Mouse (Mus musculus) midbrain, embryonic 14.5 days (tissue): Measurements from ENCODE around the gene Zfp316. TPM values are rescaled to one million over a fixed set of nuclear protein-coding genes. Genes with fewer than 3 reads are reported as not detected.

Experiments
- ATAC-seq: fragments of 200-750 bp; cut with Nextera tagmentation; 2 replicates; pipeline ENCODE4 v1.8.0; 2017; ENCODE audit warnings: moderate number of reproducible peaks, moderate library complexity; ENCODE audit not compliant: low FRiP score, low TSS enrichment
- DNase-seq: peaks from one replicate; pipeline ENCODE4 v3.0.0-alpha.2; 2015
- H3K27ac ChIP-seq: fragments of 300-500 bp; sonication (generic); replicated peaks from 2 replicates; pipeline ENCODE4 v1.5.1; 2014; ENCODE audit warnings: mild to moderate bottlenecking, low read depth, low read length, moderate library complexity
- H3K27me3 ChIP-seq: fragments of 300-500 bp; sonication (generic); 2 replicates; pipeline ENCODE4 v1.6.1; 2014; ENCODE audit warnings: low read length, control low read depth, mixed read lengths; ENCODE audit not compliant: control insufficient read depth, insufficient read depth
- H3K36me3 ChIP-seq: fragments of 300-500 bp; sonication (generic); 2 replicates; pipeline ENCODE4 v1.6.1; 2014; ENCODE audit warnings: low read length, control low read depth; ENCODE audit not compliant: control insufficient read depth, insufficient read depth
- H3K4me1 ChIP-seq: fragments of 300-500 bp; sonication (generic); 2 replicates; pipeline ENCODE4 v1.6.1; 2014; ENCODE audit warnings: mild to moderate bottlenecking, antibody characterized with exemption, low read length, control low read depth; ENCODE audit not compliant: control insufficient read depth, insufficient read depth
- H3K4me2 ChIP-seq: fragments of 300-500 bp; sonication (generic); 2 replicates; pipeline ENCODE4 v1.6.1; 2014; ENCODE audit warnings: mild to moderate bottlenecking, low read length, moderate library complexity
- H3K4me3 ChIP-seq: fragments of 300-500 bp; sonication (generic); replicated peaks from 2 replicates; pipeline ENCODE4 v1.5.1; 2014; ENCODE audit warnings: low read depth, low read length
- H3K9ac ChIP-seq: fragments of 300-500 bp; sonication (generic); replicated peaks from 2 replicates; pipeline ENCODE4 v1.6.1; 2014; ENCODE audit warnings: mild to moderate bottlenecking, low read length, moderate library complexity
- H3K9me3 ChIP-seq: fragments of 300-500 bp; sonication (generic); 2 replicates; pipeline ENCODE4 v1.6.1; 2016; ENCODE audit warnings: low read length, control low read depth, mixed read lengths; ENCODE audit not compliant: control insufficient read depth
- WGBS: fragments of 180-500 bp; shearing (Covaris S2); extraction: QIAGEN DNeasy Blood & Tissue Kit; methylation state at CpG from one replicate; pipeline ENCODE4 v1.1.7; 2014; 5-methylcytosine and 5-hydroxymethylcytosine counted together
- polyA plus RNA-seq: library from polyadenylated mRNA; unstranded; fragments of >200 nt; fragmentation: Nextera tagmentation; extraction: Ambion mirVana; gene quantifications from 2 replicates; pipeline ENCODE4 v1.2.1, GENCODE M21; 2014

Zfp316 gene
- polyA plus RNA-seq, 1 experiment from 2014 or later, result 6.9 TPM

DNA sequence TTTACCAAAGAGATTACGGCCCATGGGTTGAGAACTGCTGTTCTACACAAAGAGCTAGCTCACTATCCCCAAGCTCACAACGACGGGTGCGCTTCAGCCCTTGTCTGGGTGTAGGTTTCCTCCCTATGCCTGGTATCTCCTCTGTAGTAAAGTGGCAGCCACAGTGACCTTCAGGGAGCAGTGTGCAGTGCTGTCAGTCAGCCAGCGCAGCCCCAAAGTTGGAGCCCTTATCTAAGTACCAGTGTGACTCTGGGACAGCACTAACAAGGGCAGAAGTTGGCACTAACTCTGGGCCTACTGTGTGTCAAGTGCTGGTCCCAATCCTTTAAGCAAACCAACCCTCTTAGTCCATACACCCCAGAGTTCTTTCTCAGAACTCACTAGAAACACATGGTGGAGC is 39.0 kb upstream of the Zfp316 start:
- no peak overlapping the region for H3K9ac ChIP-seq
- no peaks in the 10 kb centered on the region for H3K9me3 ChIP-seq
- DNase-seq (no peak), ATAC-seq (no peak)
- 96% methylated on average over 5 of the region's 5 CpGs for WGBS
- no peak overlapping the region for H3K4me3 ChIP-seq
- H3K4me2 ChIP-seq, result no peak overlapping the region
- H3K27ac ChIP-seq, result no peak overlapping the region
- H3K4me1 ChIP-seq, result peaks cover 14% of the 10 kb centered on the region
- H3K27me3 ChIP-seq, result no peaks in the 10 kb centered on the region
- H3K36me3 ChIP-seq, result peaks cover 77% of the 10 kb centered on the region

DNA sequence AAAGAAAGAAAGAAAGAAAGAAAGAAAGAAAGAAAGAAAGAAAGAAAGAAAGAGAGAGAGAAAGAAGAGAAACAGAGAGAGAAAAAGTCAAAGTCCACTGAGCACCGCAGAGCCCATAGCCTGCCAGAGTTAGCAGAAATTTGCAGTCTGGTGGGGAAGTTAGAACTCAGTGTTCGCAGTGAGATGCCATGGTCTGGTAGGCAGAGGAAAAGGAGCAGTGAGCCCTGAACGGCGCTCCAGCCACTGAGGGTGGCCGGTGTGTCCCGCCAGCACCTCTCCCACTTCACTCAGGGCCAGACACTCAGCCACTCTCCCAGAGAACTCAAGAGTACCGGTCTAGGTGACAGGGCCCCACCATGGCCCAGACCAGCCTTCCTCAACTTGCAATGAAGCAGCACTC is 34.4 kb upstream of the Zfp316 start:
- peaks cover 96% of the 10 kb centered on the region for H3K36me3 ChIP-seq
- no peak for ATAC-seq

DNA sequence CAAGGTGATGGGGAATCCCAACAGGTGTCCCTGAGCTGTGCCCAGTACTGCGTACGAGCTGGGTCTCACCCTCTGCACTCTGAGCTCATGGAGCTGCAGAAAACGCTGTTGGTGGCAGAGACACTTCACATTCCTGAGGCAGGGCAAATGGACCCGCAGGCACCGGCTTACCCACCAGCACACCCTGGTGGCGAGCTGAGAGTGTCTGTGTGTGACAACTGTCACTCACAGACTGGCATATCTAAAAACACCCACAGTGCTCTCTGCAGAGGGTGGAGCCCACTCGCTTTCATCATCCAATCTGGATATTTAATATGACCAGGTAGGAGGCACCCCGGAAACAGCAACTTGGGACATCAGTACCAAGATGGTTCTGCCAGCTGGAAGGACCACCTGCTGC is 31.5 kb upstream of the Zfp316 start:
- Histone ChIP-seq H3K9ac (no peak overlapping the region), H3K4me3 (no peak overlapping the region), H3K27me3 (no peaks in the 10 kb centered on the region), H3K27ac (no peak overlapping the region), H3K36me3 (peaks cover 74% of the 10 kb centered on the region), H3K4me1 (no peaks in the 10 kb centered on the region), H3K4me2 (no peak overlapping the region), H3K9me3 (no peaks in the 10 kb centered on the region)
- ATAC-seq (no peak), DNase-seq (no peak)
- WGBS, result 78% methylated on average over 8 of the region's 8 CpGs

More for the DNA sequence above, 34.4 kb upstream of the Zfp316 start:
- no peaks in the 10 kb centered on the region for H3K4me1 ChIP-seq
- H3K4me3 ChIP-seq, result no peak overlapping the region
- H3K9ac ChIP-seq, result no peak overlapping the region; the same call in 1 of the 2 replicates
- no peak overlapping the region for H3K27ac ChIP-seq
- WGBS, result 89% methylated on average over 7 of the region's 7 CpGs
- H3K27me3 ChIP-seq, result no peaks in the 10 kb centered on the region
- H3K9me3 ChIP-seq, result no peaks in the 10 kb centered on the region
- no peak for DNase-seq
- H3K4me2 ChIP-seq, result no peak overlapping the region

DNA sequence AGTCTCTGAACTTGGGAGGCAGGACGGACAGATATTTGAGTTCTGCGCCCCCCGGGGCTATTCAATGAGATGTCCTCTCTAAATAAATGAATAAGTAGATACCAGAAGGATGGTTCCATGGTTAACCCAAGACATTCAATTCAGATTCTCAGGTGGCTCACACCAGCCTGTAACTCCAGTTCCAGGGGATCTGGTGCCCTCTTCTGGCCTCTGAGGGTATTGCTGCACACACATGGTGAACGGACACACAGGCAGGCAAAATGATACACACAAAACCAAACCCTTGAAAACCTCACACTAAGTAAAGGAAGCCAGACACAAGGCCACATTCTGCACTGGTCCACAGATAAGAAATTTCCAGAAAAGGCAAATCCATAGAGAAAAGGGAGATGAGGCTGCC is 29.9 kb upstream of the Zfp316 start:
- H3K4me3 ChIP-seq, result no peak overlapping the region
- peaks cover 61% of the 10 kb centered on the region for H3K36me3 ChIP-seq
- ATAC-seq, result no peak
- DNase-seq, result peak; percentile 59
- H3K27me3 ChIP-seq, result peaks cover under 1% of the 10 kb centered on the region; the same call in 1 of the 2 replicates
- H3K9ac ChIP-seq, result no peak overlapping the region
- no peak overlapping the region for H3K27ac ChIP-seq
- no peak overlapping the region for H3K4me2 ChIP-seq
- WGBS, result 95% methylated on average over 4 of the region's 4 CpGs
- no peaks in the 10 kb centered on the region for H3K4me1 ChIP-seq
- no peaks in the 10 kb centered on the region for H3K9me3 ChIP-seq

DNA sequence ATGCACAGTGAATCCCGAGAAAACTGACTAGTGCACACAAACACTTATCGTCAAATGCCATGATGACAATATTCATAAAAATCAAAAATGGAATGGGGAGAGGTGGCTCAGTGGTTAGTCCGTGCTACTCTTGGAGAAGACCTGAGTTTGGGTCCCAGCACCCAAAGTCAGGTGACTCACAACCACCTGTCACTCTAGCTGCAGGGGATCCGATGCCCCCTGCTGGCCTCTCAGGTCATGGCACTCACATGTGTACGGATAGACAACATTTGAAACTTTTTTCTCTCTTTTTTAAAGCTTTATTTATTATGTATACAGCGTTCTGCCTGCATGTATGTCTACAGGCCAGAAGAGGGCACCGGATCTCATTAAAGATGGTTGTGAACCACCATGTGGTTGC is 28.6 kb upstream of the Zfp316 start:
- no peak overlapping the region for H3K9ac ChIP-seq
- H3K27ac ChIP-seq, result no peak overlapping the region
- H3K36me3 ChIP-seq, result peaks cover 51% of the 10 kb centered on the region
- DNase-seq, result no peak
- no peaks in the 10 kb centered on the region for H3K9me3 ChIP-seq
- no peak overlapping the region for H3K4me2 ChIP-seq
- no peak for ATAC-seq
- WGBS, result 98% methylated on average over 7 of the region's 7 CpGs
- H3K27me3 ChIP-seq, result peaks cover 14% of the 10 kb centered on the region
- no peaks in the 10 kb centered on the region for H3K4me1 ChIP-seq
- no peak overlapping the region for H3K4me3 ChIP-seq

DNA sequence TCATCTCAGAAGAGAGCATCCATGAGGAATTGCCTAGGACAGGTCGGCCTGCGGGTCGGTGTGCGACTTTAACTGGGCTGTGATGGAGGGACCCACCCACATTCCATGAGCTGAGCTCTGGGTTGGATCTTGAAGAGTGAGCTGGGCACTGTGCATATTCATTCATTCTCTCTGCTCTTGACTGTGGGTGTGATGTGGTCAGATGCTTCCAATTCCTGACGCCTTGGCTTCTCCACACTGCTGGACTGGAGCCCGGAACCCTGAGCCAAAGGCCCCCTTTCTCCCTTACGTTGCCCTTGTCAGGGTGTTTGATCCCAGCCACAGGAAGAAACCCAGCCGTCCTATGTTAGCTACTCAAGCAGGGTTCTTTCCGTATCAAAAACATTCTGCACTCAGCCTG is 28.2 kb upstream of the Zfp316 start:
- H3K9me3 ChIP-seq, result no peaks in the 10 kb centered on the region
- H3K4me3 ChIP-seq, result no peak overlapping the region
- no peak overlapping the region for H3K9ac ChIP-seq
- peaks cover 47% of the 10 kb centered on the region for H3K36me3 ChIP-seq
- 0 out of 2 replicates have a peak, but pooled peaks cover 3% of the 10 kb centered on the region for H3K4me1 ChIP-seq
- no peak overlapping the region for H3K27ac ChIP-seq
- WGBS, result 97% methylated on average over 9 of the region's 9 CpGs
- H3K4me2 ChIP-seq, result no peak overlapping the region
- DNase-seq (no peak), ATAC-seq (no peak)
- peaks cover 18% of the 10 kb centered on the region for H3K27me3 ChIP-seq

DNA sequence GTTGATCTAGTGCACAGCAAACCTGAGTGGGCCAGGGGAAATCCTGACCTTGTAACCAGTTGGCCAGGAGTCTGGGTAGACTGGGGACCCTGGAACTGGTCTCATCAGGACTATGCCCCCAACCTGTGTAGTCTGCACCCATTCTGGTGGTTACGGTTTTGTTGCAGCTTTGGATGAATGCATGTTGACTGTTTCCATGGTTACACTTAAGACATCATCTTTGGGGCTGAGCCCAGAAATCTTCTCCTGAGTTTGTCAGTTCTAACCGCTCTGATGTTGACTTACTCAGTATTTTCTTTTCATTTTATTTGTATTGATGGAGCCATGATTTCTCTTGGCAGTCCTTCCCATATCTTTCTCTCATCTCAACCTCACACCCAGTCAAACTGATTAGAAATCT is 25.5 kb upstream of the Zfp316 start:
- 84% methylated on average over 2 of the region's 2 CpGs for WGBS
- no peak for DNase-seq

DNA sequence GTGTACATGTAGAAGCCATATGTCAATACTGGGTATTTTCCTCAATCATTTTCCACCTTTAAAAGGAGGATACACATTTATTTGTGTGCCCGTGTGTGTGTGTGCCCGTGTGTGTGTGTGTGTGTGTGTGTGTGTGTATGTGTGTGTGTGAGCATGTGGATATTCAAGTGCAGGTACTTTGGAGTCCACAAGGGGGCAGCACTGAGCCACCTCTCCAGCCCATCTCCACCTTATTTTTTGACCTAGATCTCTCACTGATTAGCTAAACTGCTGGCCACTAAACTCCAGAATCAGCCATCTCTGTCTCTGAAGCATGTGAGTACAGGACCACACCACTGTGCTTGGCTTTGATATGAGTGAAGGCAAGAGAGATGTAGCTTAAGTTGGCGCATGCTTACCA is 25.0 kb upstream of the Zfp316 start:
- Histone ChIP-seq H3K4me3 (no peak overlapping the region), H3K4me1 (0 out of 2 replicates have a peak, but pooled peaks cover 3% of the 10 kb centered on the region), H3K9me3 (no peaks in the 10 kb centered on the region), H3K9ac (no peak overlapping the region), H3K4me2 (no peak overlapping the region), H3K27me3 (peaks cover 40% of the 10 kb centered on the region), H3K27ac (no peak overlapping the region), H3K36me3 (peaks cover 16% of the 10 kb centered on the region)
- ATAC-seq (no peak), DNase-seq (no peak)
- 96% methylated on average over 3 of the region's 3 CpGs for WGBS

More for the DNA sequence above, 25.5 kb upstream of the Zfp316 start:
- H3K4me1 ChIP-seq, result 0 out of 2 replicates have a peak, but pooled peaks cover 3% of the 10 kb centered on the region
- no peak for ATAC-seq
- H3K36me3 ChIP-seq, result peaks cover 20% of the 10 kb centered on the region
- H3K9me3 ChIP-seq, result no peaks in the 10 kb centered on the region
- peaks cover 39% of the 10 kb centered on the region for H3K27me3 ChIP-seq
- H3K27ac ChIP-seq, result no peak overlapping the region
- H3K4me3 ChIP-seq, result no peak overlapping the region
- no peak overlapping the region for H3K4me2 ChIP-seq
- H3K9ac ChIP-seq, result no peak overlapping the region

DNA sequence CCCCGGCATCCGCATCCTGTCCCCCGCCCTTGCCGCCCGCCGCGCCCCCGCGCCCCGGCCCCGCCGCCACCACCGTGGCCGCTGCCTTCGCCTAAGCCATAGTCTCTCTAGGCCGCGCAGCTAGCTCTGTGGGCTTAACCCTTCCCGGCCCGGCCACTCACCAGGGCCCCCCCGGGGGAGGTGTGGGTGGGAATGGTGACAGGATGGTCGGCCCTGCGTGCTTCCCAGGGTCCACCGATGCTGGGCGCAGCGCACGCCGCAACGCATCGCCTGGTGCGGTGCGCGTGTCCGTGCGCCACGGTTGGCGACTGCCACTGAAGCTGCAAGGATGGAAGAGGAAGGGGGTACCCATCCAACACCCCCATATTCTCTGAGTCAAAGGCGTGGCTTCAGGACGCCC is 23.6 kb upstream of the Zfp316 start, which contains the start of gene Zfp853:
TSS of gene Zfp853 (minus strand) at position 220 of the 400 bp plus-strand sequence.
- peaks cover 55% of the 10 kb centered on the region for H3K27me3 ChIP-seq
- ATAC-seq (no peak), DNase-seq (no peak)

More for the DNA sequence above, 23.6 kb upstream of the Zfp316 start, which contains the start of gene Zfp853:
- Histone ChIP-seq H3K4me1 (0 out of 2 replicates have a peak, but pooled peaks cover 3% of the 10 kb centered on the region), H3K4me3 (peak within 1 kb of the TSS; percentile 41), H3K36me3 (peaks cover 8% of the 10 kb centered on the region; the same call in 1 of the 2 replicates), H3K4me2 (peak within 1 kb of the TSS; percentile 67), H3K27ac (no peak within 1 kb of the TSS), H3K9me3 (no peaks in the 10 kb centered on the region), H3K9ac (peak within 1 kb of the TSS; percentile 54)
- 2% methylated on average over 36 of the region's 38 CpGs for WGBS
